Mouse (Mus musculus) intestine, embryonic 15.5 days (tissue): Measurements from ENCODE around the gene Hsd17b14. TPM values are rescaled to one million over a fixed set of nuclear protein-coding genes. Genes with fewer than 3 reads are reported as not detected.
"Not testable (repeated sequence)": the region's sequence is repeated elsewhere in the genome, so short reads cannot be mapped to it uniquely, and the experiment has no call there.

Experiments used
- ATAC-seq: fragments of 200-750 bp; cut with Nextera tagmentation; 2 replicates; pipeline ENCODE4 v1.8.0; 2017; ENCODE audit warnings: moderate TSS enrichment, moderate library complexity
- H3K27ac ChIP-seq: fragments of 300-500 bp; sonication (generic); 2 replicates; pipeline ENCODE4 v1.5.1; 2015; ENCODE audit warnings: mild to moderate bottlenecking, inconsistent platforms
- H3K27me3 ChIP-seq: fragments of 300-500 bp; sonication (generic); replicated peaks from 2 replicates; pipeline ENCODE4 v1.6.1; 2015; ENCODE audit warnings: inconsistent platforms
- H3K36me3 ChIP-seq: fragments of 300-500 bp; sonication (generic); 2 replicates; pipeline ENCODE4 v1.6.1; 2015; ENCODE audit warnings: inconsistent platforms
- H3K4me1 ChIP-seq: fragments of 300-500 bp; sonication (generic); replicated peaks from 2 replicates; pipeline ENCODE4 v1.6.1; 2015; ENCODE audit warnings: inconsistent platforms
- H3K4me2 ChIP-seq: fragments of 300-500 bp; sonication (generic); replicated peaks from 2 replicates; pipeline ENCODE4 v1.6.1; 2015; ENCODE audit warnings: mild to moderate bottlenecking, inconsistent platforms
- H3K4me3 ChIP-seq: fragments of 300-500 bp; sonication (generic); replicated peaks from 2 replicates; pipeline ENCODE4 v1.5.1; 2015; ENCODE audit warnings: inconsistent platforms
- H3K9ac ChIP-seq: fragments of 300-500 bp; sonication (generic); 2 replicates; pipeline ENCODE4 v1.6.1; 2015; ENCODE audit warnings: inconsistent platforms
- H3K9me3 ChIP-seq: fragments of 300-500 bp; sonication (generic); 2 replicates; pipeline ENCODE4 v1.6.1; 2016; ENCODE audit warnings: inconsistent platforms
- whole genome bisulfite sequencing: fragments of 180-500 bp; shearing (Covaris S2); methylation state at CpG from one replicate; pipeline ENCODE4 v1.1.7; 2015; 5-methylcytosine and 5-hydroxymethylcytosine counted together
- polyA plus RNA-seq: library from polyadenylated mRNA; unstranded; fragments of >200 nt; fragmentation: Nextera tagmentation; extraction: Ambion mirVana; gene quantifications from 2 replicates; pipeline ENCODE4 v1.2.1, GENCODE M21; 2015

Hsd17b14 gene
- 2.1 and 2.8 TPM in 2 replicates for polyA plus RNA-seq

- no peak within 1 kb of the TSS for H3K9ac ChIP-seq
- 37% methylated on average over 8 of the region's 8 CpGs for WGBS
- no peaks in the 10 kb centered on the region for H3K27me3 ChIP-seq
- ATAC-seq = no peak
- H3K36me3 ChIP-seq = no peaks in the 10 kb centered on the region
- H3K4me2 ChIP-seq = no peak within 1 kb of the TSS
- no peak within 1 kb of the TSS for H3K4me3 ChIP-seq
- no peaks in the 10 kb centered on the region for H3K9me3 ChIP-seq
- no peaks in the 10 kb centered on the region for H3K4me1 ChIP-seq
- H3K27ac ChIP-seq = no peak within 1 kb of the TSS
Measured at GRCm38 (mm10) chr7:45554744-45555143, at the start of gene Hsd17b14. TSS of gene Hsd17b14 (plus strand) at chr7:45554893.

GRCm38 (mm10) chr7:45507583-45507982 lies 47.1 kb upstream of the Hsd17b14 start:
- WGBS = 67% methylated on average over 6 of the region's 6 CpGs

DNA sequence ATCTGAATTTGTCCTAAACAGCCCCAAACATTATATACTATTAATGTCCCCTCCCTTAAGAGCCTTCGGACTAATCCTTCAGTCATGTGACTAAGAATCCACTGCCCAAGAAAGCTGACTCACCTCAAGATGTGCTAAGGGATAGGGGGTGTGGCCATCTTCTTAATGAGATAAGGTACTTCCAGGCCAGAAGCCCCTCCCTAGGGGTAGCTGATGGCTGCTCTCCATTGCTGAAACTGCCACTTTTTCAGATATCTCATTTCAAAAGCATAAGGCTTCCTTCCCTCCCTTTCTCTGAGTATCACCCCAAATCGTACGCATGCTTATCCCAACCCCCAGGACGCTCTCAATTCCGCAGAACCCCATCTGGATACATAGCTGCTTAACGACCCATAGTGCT lies 46.1 kb upstream of the Hsd17b14 start:
- H3K4me3 ChIP-seq = 0 out of 2 replicates have a peak overlapping the region, but pooled peaks have one; percentile 81
- peak overlapping the region; percentile 98 for H3K4me2 ChIP-seq
- peaks cover 21% of the 10 kb centered on the region for H3K4me1 ChIP-seq
- H3K27ac ChIP-seq = peak overlapping the region; percentile 95
- no peaks in the 10 kb centered on the region for H3K27me3 ChIP-seq
- peak; percentile 31 for ATAC-seq
- H3K9ac ChIP-seq = peak overlapping the region; percentile 85; the same call in 1 of the 2 replicates
- WGBS = 72% methylated on average over 6 of the region's 6 CpGs
- peaks cover 14% of the 10 kb centered on the region; the same call in 1 of the 2 replicates for H3K36me3 ChIP-seq
- no peaks in the 10 kb centered on the region for H3K9me3 ChIP-seq

More at GRCm38 (mm10) chr7:45507583-45507982, 47.1 kb upstream of the Hsd17b14 start:
- Histone ChIP-seq H3K4me2 (0 out of 2 replicates have a peak overlapping the region, but pooled peaks have one; percentile 98), H3K36me3 (peaks cover 14% of the 10 kb centered on the region; the same call in 1 of the 2 replicates), H3K27ac (peak overlapping the region; percentile 59; the same call in 1 of the 2 replicates), H3K27me3 (no peaks in the 10 kb centered on the region), H3K9ac (no peak overlapping the region), H3K9me3 (no peaks in the 10 kb centered on the region), H3K4me3 (no peak overlapping the region), H3K4me1 (peaks cover 21% of the 10 kb centered on the region)
- peak; percentile 61 for ATAC-seq

GRCm38 (mm10) chr7:45509181-45509882 lies 45.4 kb upstream of the Hsd17b14 start:
- Histone ChIP-seq H3K36me3 (peaks cover 14% of the 10 kb centered on the region; the same call in 1 of the 2 replicates), H3K27ac (peak overlapping the region; percentile 95), H3K4me1 (peaks cover 21% of the 10 kb centered on the region), H3K4me3 (peak overlapping the region; percentile 81), H3K27me3 (no peaks in the 10 kb centered on the region), H3K9ac (peak overlapping the region; percentile 85), H3K9me3 (no peaks in the 10 kb centered on the region), H3K4me2 (peak overlapping the region; percentile 98)
- peak; percentile 23 for ATAC-seq
- 15% methylated on average over 19 of the region's 19 CpGs for WGBS

GRCm38 (mm10) chr7:45509912-45510787 lies 44.5 kb upstream of the Hsd17b14 start, which contains the start of gene Nucb1:
TSS of gene Nucb1 (minus strand) at chr7:45510406.
- peak; percentile 88 for ATAC-seq
- peaks cover 24% of the 10 kb centered on the region for H3K4me1 ChIP-seq
- H3K9ac ChIP-seq = peak within 1 kb of the TSS; percentile 85
- no peaks in the 10 kb centered on the region for H3K9me3 ChIP-seq
- under 1% methylated on average over 44 of the region's 44 CpGs for WGBS
- H3K36me3 ChIP-seq = peaks cover 14% of the 10 kb centered on the region; the same call in 1 of the 2 replicates
- peak within 1 kb of the TSS; percentile 98 for H3K4me2 ChIP-seq
- no peaks in the 10 kb centered on the region for H3K27me3 ChIP-seq
- H3K27ac ChIP-seq = peak within 1 kb of the TSS; percentile 95
- H3K4me3 ChIP-seq = peak within 1 kb of the TSS; percentile 81

- no peak overlapping the region for H3K9ac ChIP-seq
- H3K4me1 ChIP-seq = peaks cover 20% of the 10 kb centered on the region
- no peaks in the 10 kb centered on the region for H3K36me3 ChIP-seq
- 88% methylated on average over 7 of the region's 7 CpGs for WGBS
- H3K4me3 ChIP-seq = no peak overlapping the region
- no peaks in the 10 kb centered on the region for H3K27me3 ChIP-seq
- H3K4me2 ChIP-seq = no peak overlapping the region
- H3K9me3 ChIP-seq = no peaks in the 10 kb centered on the region
- ATAC-seq = no peak
- H3K27ac ChIP-seq = no peak overlapping the region
Measured at GRCm38 (mm10) chr7:45514411-45514810, 40.3 kb upstream of the Hsd17b14 start.

DNA sequence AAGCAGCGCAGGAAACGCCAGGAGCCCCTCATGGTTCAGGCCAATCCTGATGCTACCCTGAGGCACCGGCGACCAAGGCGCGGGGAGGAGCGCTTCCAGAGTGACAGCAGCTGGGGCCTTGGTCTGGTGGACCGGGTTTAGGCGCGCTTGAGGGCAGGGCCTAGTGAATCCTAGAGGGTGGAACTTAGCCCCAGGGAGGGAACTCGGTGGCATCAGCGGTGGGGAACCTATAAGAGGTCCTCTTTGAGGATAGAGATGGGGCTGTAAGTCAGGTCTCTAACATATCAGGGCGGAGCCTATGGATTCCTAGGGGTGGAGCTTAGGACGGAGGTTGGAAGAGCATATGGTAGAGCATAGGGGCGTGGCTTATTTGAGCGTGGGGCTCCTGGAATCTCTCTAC lies 39.3 kb upstream of the Hsd17b14 start:
- WGBS = 22% methylated on average over 16 of the region's 16 CpGs
- no peaks in the 10 kb centered on the region for H3K9me3 ChIP-seq
- H3K4me3 ChIP-seq = no peak overlapping the region

DNA sequence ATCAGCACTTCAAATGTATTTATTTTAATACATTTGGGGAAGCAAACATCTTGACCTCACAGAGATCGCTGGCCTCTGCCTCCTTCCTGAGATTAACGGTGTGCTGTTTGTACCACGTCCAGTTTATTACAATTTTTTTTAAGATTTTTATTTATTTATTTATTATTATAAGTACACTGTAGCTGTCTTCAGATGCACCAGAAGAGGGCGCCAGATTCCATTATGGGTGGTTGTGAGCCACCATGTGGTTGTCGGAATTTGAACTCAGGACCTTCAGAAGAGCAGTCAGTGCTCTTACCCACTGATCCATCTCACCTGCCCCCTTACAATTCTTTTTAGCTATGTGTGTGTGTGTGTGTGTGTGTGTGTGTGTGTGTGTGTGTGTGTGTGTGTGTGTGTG lies 37.8 kb upstream of the Hsd17b14 start:
- 74% methylated on average over 5 of the region's 5 CpGs for WGBS
- H3K4me2 ChIP-seq, H3K4me3 ChIP-seq, H3K9ac ChIP-seq, H3K27me3 ChIP-seq, H3K27ac ChIP-seq, H3K36me3 ChIP-seq, H3K9me3 ChIP-seq, ATAC-seq: not testable (repeated sequence)
- H3K4me1 ChIP-seq = peaks cover 21% of the 10 kb centered on the region; the same call in 1 of the 2 replicates

More for the DNA sequence above, 39.3 kb upstream of the Hsd17b14 start:
- Histone ChIP-seq H3K9ac (0 out of 2 replicates have a peak overlapping the region, but pooled peaks have one; percentile 13), H3K27ac (peak overlapping the region; percentile 62; the same call in 1 of the 2 replicates), H3K4me1 (peaks cover 16% of the 10 kb centered on the region; the same call in 1 of the 2 replicates), H3K36me3 (no peaks in the 10 kb centered on the region), H3K27me3 (no peaks in the 10 kb centered on the region), H3K4me2 (peak overlapping the region; percentile 47)
- ATAC-seq = peak; percentile 45

DNA sequence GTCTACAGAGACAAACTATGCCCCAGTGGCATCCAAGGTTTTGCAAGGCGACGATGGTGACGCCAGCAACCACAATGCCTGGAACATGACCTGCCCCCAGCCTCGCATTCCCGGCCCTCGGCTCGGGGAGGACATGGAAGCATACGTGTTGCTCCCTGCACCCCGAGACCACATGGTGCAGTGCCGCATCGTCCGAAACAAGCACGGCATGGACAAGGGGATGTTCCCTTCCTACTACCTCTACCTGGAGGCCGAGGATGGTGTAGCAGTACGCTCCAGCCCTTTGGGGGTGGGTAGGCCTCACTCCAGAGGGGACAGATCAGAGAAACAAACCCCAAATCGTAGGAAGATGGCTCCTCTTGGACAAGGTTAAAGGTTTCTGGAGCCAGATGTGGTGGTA lies 36.1 kb upstream of the Hsd17b14 start:
- ATAC-seq = no peak
- no peak overlapping the region for H3K27ac ChIP-seq
- WGBS = 92% methylated on average over 16 of the region's 16 CpGs
- no peaks in the 10 kb centered on the region for H3K27me3 ChIP-seq
- no peak overlapping the region for H3K9ac ChIP-seq
- peaks cover 28% of the 10 kb centered on the region for H3K4me1 ChIP-seq
- H3K9me3 ChIP-seq = no peaks in the 10 kb centered on the region
- H3K4me3 ChIP-seq = no peak overlapping the region
- H3K4me2 ChIP-seq = no peak overlapping the region
- no peaks in the 10 kb centered on the region for H3K36me3 ChIP-seq

GRCm38 (mm10) chr7:45519345-45520120 lies 35.2 kb upstream of the Hsd17b14 start:
- H3K4me3 ChIP-seq = no peak overlapping the region
- H3K4me2 ChIP-seq = no peak overlapping the region
- no peaks in the 10 kb centered on the region for H3K9me3 ChIP-seq
- no peaks in the 10 kb centered on the region for H3K27me3 ChIP-seq
- no peak overlapping the region for H3K27ac ChIP-seq
- H3K36me3 ChIP-seq = no peaks in the 10 kb centered on the region
- WGBS = 56% methylated on average over 8 of the region's 8 CpGs
- peak; percentile 74 for ATAC-seq
- no peak overlapping the region for H3K9ac ChIP-seq
- peaks cover 32% of the 10 kb centered on the region for H3K4me1 ChIP-seq

DNA sequence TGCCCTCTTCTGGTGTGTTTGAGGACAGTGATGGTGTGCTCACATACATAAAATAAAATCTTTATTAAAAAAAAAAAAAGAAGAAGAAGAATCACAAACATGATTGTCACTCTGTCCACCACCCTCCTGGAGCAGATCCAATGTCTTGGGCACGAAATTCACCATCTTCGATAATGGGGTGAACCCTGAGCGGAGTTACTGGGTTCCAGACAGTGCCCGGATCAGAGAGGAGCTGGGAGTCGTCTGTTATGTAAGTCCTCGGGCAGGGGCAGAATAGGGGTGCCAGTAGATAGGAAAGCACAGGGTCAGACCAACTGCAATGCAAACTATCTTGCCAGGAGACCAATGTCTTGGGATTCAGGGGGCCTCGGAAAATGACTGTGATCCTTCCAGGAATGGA lies 34.1 kb upstream of the Hsd17b14 start:
- Histone ChIP-seq H3K9me3 (no peaks in the 10 kb centered on the region), H3K27me3 (no peaks in the 10 kb centered on the region), H3K4me2 (no peak overlapping the region), H3K4me1 (peaks cover 36% of the 10 kb centered on the region), H3K4me3 (no peak overlapping the region), H3K9ac (no peak overlapping the region), H3K27ac (no peak overlapping the region), H3K36me3 (no peaks in the 10 kb centered on the region)
- ATAC-seq = no peak
- WGBS = 95% methylated on average over 7 of the region's 7 CpGs
